Mouse (Mus musculus): Measurements from ENCODE around the gene Cnot6.
A peak's percentile ranks its signal among the peaks of the same experiment; 100 is the strongest.

Cnot6 gene

GRCm38 (mm10) chr11:49713336-49714334 lies 1.1 kb upstream of the Cnot6 start:
- DNase-seq (ENCODE audit: low spot score), result peak; percentile 26

DNA sequence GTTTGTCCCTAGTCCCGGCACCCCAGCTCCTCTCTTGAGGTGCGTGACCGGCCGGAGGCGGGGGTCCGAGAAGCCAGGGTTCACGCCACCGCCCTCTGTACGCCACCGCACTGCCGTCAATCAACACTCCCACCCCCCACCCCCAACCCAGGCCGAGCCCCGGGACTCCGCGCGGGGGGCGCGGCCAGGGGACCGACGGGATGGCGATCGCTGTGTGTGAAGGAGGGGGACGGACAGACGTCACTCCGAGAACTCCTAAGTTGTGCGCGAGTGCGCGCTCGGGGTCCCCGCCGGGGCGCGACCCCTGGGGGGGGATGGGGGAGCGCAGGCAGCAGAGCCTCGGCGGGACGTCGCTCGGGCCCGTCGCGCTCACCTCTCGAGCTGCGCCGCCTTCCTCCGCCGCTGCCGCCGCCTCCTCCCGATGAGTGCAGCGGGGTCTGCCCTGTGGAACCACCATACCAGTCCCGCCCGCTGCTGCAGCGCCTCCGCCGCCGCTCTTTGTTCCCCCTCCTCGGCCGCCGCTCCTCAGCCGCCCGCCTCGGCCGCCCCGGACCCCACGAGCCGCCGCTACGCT lies 455 bp downstream of the Cnot6 start:
- peak; percentile 68 for DNase-seq (ENCODE audit: low spot score)

DNA sequence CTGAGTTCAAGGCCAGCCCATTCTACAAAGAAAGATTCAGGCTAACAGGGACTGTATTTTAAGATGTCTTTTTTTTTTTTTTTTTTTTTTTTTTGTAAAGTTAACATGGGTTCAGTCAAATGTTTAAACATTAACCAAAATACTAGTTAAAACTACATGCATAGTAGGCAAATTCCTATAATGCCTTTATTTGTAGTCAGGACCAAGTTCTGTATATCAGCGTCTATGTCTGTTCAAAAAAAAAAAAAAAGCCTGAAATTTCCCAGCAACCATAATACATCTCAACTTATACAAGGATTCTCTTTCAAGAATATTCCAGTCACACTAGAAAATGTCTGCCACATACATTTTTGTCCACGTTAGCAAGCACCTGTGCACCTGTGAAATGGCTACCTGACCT lies 1.9 kb downstream of the Cnot6 start:
- no peak for DNase-seq (ENCODE audit: low spot score)

- DNase-seq (ENCODE audit: low spot score), result no peak
These were observed 4.7 kb downstream of the Cnot6 start for GRCm38 (mm10) chr11:49707834-49708233.

- DNase-seq (ENCODE audit: low spot score), result no peak
These were observed 7.7 kb downstream of the Cnot6 start for GRCm38 (mm10) chr11:49704804-49705203.

DNA sequence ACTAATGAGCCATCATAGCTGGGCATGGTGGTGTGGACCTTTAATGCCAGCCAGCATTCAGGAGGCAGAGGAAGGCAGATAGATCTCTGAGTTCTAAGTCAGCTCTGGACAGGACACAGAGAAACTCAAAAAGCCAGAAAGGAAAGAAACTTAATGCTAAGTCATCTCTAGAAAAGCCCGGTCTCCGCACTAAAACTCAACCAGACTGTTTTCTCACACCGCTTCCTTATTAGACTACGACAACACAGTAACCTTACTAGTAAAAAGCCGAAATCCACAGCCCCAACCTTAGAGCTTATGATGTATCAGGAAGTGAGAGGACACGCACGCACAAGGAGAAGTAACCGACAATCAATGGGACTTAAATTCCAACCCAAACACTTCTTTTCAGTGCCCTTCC lies 10.5 kb downstream of the Cnot6 start:
- no peak for DNase-seq (ENCODE audit: low spot score)

DNA sequence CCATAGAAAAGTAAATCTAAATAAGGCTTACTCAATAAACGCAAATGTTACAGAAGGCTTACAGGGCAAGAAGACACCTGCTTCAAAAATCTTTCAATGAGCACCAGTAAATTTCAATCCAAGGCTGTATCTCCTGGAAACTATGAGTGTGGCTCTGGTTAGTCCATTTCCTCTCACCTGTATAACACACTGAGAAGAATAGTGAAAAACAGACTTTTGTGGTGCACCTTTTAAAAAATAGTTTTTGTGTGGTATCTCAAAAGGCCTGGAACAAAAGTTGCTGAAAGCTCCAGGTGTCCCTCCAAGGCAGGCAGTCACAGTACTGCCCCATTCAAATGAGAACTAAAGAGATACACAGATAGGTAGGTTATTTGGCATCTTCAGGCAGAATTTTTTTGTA lies 13.4 kb downstream of the Cnot6 start:
- DNase-seq (ENCODE audit: low spot score), result no peak

- no peak for DNase-seq (ENCODE audit: low spot score)
These were observed 14.7 kb downstream of the Cnot6 start for GRCm38 (mm10) chr11:49697779-49698178.

DNA sequence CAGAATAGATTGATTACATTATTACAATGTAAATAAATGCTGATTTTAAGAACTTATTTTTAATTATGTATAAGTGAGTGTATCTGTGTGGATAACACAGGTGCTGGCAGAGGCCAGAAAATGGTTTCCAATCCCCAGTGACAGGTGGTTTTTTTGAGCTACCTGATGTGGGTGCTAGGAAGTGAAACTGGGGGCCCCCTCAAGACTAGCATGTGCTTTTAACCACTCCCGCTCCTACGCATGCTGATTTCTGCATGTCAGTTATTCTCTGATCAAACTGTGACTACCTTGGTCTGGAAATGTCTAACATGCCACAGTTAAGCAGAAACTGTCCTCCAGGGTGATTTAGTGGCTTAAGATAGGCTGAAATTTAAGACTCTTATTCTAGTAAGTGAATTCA lies 16.1 kb downstream of the Cnot6 start:
- DNase-seq (ENCODE audit: low spot score), result no peak

GRCm38 (mm10) chr11:49695695-49696094 lies 16.8 kb downstream of the Cnot6 start:
- no peak for DNase-seq (ENCODE audit: low spot score)

DNA sequence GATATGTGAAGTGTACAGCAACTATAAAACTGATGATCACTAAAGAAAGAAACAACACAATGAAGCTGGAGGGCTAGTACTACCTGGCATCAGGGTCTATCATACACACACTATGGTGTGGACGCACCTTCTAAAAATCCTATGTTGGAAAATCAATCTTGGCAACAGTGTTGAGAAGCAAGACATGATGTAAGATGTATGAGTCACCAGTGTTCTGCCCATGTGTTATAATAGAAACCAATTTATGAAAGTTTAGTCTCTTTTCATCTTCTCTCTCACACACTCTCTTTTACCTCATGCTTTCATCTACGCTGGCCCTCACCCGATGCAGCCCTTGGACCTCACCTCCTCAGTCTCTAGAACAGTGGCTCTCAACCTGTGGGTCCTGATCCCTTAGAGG lies 17.5 kb downstream of the Cnot6 start:
- DNase-seq (ENCODE audit: low spot score), result no peak

DNA sequence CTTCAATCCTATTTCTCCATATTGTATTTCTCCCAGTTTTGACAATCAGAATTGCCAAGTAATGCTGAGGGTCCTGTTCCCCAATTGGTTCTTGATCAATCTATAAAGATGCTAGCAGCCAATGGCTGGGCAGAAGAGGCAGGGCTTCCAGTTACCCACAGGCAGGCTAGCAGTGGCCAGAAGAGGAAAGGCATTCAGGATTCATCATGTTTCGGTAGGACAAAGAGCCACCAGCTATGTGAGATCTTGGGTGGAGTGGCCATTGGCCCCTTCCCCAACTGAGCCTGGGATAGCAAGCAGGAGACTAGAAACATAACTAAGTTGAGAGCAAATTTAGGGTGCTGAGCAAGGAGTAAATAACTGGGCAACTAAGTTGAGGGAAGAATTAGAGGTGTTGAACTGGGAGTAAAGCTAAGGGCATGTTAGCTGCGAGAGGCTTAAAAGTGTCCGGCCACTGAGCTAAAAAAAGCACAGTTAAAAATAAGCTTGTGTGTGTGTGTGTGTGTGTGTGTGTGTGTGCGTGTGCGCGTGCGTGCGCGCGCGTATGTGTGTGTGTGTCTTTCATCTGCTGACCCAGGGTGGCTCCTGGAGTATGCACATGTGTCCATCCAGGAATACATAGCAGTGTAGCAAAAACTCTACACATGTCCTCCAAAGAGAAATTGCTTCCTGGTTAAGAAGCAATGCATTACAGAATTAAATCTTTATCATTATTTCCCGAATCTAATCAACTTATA lies 28.1 kb downstream of the Cnot6 start:
- no peak for DNase-seq (ENCODE audit: low spot score)

DNA sequence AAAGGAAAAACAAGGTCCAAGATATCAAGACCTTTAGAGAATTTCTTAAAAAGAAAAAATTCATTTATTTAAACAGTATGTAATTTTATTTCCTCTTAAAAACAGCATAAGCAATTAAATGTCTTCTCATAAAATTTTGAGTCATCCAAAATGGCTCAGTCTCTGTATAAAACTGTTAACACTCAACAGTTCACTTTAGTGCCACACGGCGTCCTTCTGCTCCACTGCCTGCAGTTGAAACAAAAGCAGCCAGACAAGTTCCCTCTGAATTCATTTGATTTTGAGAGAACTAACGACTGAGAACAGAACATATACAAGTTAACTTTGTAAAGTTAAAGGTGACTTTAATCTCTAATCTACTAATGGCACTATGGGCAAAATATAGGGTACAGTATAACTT lies 39.1 kb downstream of the Cnot6 start:
- DNase-seq (ENCODE audit: low spot score), result no peak

DNA sequence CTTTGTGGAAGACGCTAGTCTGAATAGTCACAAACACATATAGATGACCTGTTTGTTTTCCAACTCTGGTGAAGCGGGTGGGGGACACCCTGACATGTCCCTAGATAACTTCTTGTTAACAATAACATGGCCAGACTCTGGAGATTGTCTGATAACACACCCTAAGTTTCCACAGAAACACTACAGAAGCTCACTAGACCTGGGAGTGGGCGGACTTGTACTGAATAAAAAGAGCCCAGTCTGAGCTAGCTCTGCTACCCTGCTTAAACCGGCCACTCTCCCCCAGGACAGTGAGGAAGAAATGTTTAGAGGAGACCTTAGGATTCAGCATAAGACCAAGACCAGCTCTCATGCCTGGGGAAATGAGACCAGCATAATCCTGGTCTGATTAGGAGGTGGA lies 47.1 kb downstream of the Cnot6 start:
- no peak for DNase-seq (ENCODE audit: low spot score)

- no peak for DNase-seq (ENCODE audit: low spot score)
These were observed 48.0 kb downstream of the Cnot6 start for GRCm38 (mm10) chr11:49664262-49665140.

DNA sequence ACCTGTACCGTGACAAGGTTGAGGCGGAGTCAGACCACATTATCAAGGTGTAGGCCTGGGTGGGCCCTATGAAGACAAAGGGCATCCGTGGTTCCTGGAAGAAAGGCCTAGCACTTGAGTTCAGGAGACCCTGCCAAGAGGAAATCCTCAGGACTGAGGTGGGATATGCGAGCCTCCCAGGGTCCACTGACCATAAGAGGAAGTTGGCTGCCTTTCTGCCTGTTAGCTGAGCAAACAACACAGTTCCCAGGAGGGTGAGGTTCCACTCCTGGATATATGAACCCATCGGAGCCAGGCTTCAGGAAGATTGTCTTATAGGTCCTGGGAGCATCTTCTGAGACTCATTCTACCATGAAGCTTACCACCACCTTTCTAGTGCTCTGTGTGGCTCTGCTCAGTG lies 49.2 kb downstream of the Cnot6 start, which contains the start of gene Scgb3a1:
TSS of gene Scgb3a1 (plus strand) at position 301 of the 400 bp plus-strand sequence.
- DNase-seq (ENCODE audit: low spot score), result no peak

- no peak for DNase-seq (ENCODE audit: low spot score)
These were observed 50.2 kb downstream of the Cnot6 start for GRCm38 (mm10) chr11:49662292-49662780.

DNA sequence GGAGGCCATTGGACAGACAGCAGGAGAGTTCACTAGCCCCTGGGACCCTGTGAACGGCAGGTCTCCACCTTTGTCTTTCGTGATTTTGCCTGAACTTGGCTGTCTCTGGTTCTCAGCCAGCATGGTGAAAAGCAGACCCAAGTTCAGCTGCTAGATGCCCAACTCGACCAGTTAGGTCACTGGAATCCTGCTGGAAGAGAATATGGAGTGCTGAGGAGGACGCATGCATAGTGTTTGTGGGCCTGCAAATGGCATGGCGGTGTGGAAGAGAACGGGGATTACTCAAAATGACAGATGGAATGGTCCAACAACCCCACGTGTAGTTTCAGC lies 53.1 kb downstream of the Cnot6 start:
- no peak for DNase-seq (ENCODE audit: low spot score)

DNA sequence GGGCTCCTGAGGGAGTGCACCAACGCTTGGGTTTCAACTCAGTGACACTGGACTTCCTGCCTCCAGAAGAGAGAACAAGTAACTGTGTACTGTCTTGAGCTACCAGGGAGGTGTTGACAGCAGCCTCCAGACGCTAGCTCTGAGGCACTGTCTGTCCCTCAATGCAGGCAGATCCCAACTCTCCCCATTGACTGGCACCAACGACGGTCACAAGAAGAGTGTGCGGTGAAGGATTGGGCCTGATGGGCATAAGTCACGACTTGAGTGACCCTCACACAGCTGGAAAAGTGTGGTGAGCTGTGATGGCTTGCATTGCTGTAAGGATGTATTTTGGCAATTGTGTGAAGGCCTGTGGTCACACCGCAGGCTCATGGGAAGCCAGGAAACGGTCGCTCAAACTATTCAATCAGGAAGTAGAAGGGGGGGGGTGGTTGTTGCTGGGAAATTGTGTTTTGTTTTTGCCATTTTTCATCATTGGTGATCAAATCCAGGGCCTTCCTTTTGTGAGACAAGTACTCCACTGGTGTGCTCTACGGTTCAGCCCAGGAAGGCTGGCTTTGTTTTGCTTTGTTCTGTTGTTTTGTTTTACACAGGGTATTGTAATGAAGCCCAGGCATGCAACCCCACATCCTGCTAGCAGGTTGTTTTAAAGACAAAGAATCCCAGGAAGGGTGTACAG lies 53.6 kb downstream of the Cnot6 start:
- DNase-seq (ENCODE audit: low spot score), result no peak

DNA sequence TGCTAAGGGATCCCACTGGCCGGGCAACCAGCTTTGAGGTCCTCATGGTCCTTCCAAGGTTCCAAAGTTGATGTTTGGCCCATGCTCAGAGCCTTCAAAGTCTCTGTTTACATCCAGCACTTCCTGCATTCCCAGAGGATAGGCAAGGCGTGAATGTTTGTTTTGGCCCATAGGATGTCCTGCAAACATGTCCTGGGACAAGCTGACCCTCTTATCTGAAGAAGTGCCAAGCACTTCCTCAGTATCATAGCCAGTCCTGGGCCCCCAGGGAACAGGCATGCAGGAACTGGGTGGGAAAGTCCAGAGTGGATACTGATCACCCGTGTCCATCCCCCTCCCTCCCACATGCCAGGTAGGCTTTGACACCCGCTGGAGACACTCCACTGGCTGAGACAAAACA lies 54.5 kb downstream of the Cnot6 start:
- no peak for DNase-seq (ENCODE audit: low spot score)

GRCm38 (mm10) chr11:49655501-49655900 lies 57.0 kb downstream of the Cnot6 start:
- no peak for DNase-seq (ENCODE audit: low spot score)

Data from yolk sac, embryonic 10.5 days (tissue).